Mouse (Mus musculus) heart, adult 9 months (tissue): ENCODE data around the gene Ninj2.

Experiments used
- DNase-seq, 2 experiments: peaks; one replicate each; pipeline ENCODE4 v3.0.0; 2022; ENCODE audit warnings: low spot score in 2 of 2

Gene Ninj2

GRCm38 (mm10) chr6:120197964-120198363, 104.8 kb downstream of the Ninj2 start:
- DNase-seq = peak in 1 of 2 experiments; percentile 70

DNA sequence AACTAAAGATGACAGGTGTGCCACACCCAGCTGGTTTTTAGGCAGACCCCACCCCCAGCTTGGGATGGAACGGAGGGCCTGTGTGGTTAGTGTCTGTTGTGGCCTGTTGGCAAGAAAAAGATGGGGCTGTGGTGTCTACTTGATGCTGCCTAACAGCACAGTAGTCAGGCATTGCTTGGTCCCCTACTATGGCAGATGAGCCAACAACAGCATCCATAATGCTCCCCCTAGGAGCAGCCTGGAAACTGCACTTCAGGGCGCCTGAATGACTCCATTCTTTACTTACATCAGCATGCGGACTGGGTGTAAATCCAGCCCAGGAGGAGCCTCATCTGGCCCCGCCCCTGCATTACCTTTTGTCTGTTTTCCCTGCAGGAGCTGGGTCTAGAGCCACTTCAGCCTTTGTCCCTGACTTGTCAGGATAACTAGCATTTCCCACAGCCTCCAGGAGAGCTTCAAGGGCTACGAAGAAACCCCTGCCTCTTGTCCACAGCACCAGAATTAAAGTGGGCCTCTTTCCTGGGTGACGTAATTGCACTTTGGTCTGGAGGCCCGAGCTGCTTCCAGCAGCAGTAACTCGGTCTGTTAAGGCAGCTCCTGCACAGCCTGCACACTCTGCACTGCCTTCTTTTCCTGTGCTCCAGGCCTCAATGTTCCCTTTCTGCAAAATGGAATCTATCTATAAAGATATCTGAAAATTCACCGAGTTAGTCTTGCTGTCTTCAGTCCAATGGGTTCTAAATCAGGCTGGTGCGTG, 106.7 kb downstream of the Ninj2 start:
- DNase-seq = no peak

GRCm38 (mm10) chr6:120201956-120202355, 108.8 kb downstream of the Ninj2 start:
- DNase-seq = no peak

DNA sequence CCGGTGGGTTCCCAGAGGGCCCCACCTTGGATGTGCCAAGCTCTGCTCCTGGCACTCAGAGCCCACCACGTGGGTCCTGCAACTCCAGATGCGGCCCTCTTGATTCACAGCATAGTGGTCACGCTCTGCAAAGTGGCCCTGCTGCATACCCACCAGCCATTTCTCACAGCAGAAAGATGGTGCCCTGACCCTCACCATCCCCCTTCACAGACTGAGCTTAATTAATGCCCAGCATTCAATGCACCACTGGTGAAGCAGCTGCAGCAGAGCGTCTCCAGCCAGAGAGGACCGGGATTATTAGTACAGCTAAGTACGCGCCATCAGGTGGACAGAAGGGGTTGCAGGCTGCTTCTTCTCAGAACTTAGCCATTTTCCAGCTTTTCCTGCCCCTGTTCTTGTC, 109.3 kb downstream of the Ninj2 start:
- no peak for DNase-seq

DNA sequence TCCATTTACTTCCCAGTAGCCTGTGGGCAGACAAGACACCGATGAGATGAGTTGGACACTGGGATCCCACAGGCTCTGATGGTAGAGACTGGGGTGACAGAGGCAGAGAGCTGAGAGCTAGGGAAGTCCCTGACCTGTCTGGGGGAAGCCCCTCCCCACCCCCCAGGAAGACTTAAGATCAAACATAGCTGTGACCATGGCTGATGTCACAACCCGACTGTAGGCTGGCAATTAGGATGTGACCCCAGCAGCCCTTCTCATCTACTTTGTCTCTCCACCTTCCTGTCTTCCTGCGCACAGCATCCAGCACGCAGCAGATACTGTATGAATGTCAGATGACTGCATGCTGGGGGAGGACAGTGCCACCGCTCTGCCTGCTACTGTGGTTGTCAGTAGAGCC, 113.4 kb downstream of the Ninj2 start:
- DNase-seq = no peak

- DNase-seq = no peak
These were observed 118.4 kb downstream of the Ninj2 start for GRCm38 (mm10) chr6:120211536-120211935.

DNA sequence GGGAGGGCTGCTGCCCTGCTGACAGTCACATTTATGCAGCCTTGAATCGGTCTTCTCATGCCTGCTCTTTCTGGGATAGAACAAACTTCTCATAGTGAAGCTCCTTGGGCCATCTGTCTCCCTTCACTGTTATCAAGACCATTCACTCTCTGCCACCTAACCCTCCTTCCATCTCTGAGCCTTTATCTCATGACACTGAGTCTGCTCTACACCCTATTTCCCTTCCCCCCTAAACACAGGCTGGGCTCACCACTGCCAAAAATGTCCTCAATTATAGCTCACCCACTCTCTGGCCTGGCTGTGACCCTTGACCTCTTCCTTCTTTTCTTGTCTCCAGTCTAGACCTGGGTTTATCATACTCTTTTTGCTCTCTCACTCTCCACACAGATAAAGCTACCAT, 123.6 kb downstream of the Ninj2 start:
- no peak for DNase-seq

- DNase-seq = no peak
These were observed 126.1 kb downstream of the Ninj2 start for GRCm38 (mm10) chr6:120219281-120219680.

- peak; percentile 17 to 28 for DNase-seq
These were observed 129.5 kb downstream of the Ninj2 start for GRCm38 (mm10) chr6:120222669-120223068.

DNA sequence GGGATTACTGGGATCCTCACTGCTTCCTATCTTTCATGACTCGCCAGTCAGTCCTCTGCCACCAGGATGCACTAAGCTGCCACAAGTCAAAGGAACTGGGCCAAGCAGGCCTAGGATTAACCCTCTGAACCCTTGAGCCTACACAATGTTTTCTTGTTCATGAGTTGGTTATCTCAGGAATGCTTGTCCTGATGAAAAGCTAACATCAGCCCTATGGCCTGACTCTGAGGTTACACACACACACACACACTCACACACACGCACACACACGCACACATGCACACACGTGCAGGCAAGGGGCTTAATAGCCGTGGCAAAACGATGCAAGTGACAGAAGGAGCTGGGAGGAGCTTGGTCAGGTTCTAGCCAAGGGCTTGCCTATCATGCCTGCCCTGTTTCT, 132.2 kb downstream of the Ninj2 start:
- no peak for DNase-seq

DNA sequence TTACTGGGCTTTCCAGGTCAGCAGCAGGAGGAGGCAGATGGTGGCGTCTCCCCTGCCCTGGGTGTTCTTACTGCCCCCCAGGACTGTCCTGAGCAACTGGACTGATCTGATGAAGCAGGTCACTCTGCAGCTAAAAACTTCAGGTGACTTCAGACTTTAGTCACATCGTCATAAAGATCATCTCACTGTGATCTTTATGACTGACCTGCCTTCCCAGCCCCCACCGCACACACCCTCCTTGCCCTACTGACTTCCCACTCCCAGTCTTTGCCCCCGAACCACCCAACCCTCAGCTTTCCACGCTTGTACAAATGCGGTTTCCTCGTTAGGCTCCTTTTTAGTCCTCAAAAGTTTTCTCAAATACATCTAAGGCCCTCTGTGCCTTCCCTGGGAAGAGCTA, 133.9 kb downstream of the Ninj2 start:
- DNase-seq = no peak

DNA sequence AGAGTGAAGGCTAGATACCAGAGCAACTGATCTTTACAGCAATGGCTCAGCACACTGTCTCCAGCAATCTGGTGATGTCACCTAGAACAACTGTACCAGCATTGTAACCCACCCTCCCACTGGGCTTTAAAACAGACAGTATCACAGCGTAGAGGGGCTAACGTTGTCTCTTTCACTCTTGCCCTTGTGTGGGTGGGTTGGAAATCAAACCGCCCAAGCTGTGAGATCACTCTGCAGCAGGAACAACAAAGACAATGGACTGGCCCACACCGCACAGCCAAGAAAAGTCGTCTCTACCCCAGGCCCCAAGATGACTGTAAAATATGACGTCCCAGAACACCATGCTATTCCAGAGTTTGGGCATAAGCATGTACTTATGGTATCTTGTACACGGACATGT, 136.7 kb downstream of the Ninj2 start:
- no peak for DNase-seq

DNA sequence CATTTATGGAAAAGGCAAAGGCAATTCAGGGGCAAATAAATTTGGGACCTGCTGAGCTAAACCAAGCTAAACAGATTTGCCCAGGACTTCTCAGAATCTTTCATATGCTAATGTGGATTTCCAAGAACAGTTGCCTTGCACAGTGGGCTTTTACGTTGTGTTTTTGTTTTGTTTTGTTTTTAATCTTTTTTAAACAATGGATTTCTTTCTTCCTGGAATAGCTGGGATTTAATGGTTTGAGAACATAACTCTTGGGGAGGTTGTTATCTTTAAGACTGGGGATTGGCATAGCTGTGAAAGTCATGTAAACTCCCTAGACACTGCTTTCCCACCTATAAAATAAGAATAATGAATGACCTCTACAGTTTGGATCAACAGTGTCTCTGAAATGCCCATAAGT, 137.3 kb downstream of the Ninj2 start:
- no peak for DNase-seq

DNA sequence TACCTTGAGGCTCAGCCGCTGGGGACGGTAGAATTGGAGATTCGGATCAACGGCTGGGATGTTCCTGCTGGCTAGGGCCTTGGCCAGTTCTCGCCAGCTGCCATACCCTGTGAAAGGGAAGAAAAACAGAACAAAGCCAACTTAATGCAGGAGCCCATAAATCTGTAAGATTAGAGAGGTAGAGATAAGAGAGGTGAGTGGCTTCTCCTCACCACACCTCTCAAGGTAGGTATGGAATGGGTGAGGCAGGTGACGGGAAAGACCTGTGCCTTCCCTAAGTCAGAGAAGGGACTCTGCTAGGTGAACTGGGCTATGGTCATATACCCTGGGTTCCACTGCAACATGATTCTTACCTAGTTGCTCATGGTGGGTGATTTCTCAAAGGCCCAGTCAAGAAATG, 139.7 kb downstream of the Ninj2 start:
- no peak for DNase-seq

GRCm38 (mm10) chr6:120235874-120236273, 142.7 kb downstream of the Ninj2 start:
- DNase-seq = no peak

DNA sequence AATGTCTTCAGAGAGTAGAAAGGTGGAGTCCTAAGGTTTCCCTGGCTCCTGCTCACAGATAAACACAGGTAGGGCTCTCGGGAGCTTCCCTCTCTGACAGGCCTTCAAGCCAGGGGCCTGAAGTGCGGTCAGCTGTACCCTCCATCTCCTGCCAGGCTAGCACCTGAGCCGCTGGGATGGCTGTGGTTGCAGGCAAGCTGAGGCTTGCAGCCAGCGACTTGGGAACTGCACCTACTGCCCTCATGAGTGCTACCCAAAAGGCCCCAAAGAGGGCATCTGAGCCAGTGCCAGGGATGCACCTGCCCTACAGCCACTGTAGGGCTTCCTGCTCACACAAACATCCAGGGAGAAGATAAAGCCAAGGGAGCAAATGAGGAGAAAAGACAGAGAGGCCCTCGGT, 147.3 kb downstream of the Ninj2 start:
- DNase-seq = no peak

GRCm38 (mm10) chr6:120241453-120241852, 148.3 kb downstream of the Ninj2 start:
- DNase-seq = no peak

DNA sequence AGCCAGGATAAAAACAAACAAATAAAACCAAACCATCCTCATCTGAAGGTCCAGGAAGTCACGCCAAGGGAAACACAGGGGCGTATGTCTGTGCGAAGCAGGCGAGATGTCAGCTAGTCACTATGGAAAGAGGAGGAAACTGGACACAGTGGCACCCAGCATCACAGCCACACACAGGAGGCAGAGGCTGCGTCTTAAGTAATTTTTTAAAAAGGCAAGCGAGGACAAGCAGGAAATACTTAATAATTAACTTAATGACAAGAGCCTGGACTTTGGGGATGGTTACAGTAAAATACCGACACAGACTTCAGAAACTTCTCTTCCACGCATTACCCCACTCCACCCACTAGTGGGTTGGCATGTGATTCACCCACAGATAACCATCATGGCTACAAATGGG, 149.4 kb downstream of the Ninj2 start:
- no peak for DNase-seq

DNA sequence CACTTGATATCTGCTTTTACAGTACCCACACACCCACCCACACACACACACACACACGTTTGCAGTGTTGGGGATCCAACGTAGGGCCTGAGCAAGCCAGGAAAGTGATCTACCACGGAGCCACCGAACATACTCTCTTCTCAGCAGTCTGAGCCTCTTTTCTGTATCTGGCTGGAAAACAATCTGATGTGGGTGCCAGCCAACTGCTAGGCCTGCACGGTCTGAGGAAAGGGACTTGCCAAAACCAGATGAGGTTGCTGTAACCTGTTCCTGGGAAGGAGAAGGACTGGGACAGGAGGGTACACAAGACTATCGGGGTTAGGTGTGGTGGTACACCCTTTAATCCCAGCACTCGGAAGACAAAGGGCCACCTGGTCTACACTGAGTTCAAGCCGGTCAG, 150.1 kb downstream of the Ninj2 start:
- no peak for DNase-seq

GRCm38 (mm10) chr6:120246676-120247075, 153.5 kb downstream of the Ninj2 start:
- no peak for DNase-seq

DNA sequence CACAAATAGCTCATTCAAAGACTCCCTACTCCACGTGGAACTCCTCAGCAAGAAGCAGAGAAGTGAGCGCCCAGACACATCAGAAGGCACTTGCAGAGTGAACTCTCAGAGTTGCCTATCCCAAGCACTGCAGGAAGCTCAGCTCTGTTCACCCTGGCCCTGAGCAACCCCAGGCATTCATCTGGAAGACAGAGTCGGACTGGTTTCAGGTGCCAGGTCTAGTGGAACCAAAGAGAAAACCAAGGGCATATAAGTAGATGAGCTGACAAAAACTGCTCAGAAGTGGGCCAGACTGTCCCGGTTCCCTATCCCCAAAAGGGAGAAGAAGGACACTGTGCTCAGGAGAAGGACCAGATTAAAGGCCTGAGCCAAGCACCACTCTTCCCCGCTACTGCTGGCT, 156.7 kb downstream of the Ninj2 start:
- no peak for DNase-seq
